Mouse (Mus musculus) kidney, postnatal 0 days (tissue): ENCODE measurements around the gene Psmb11. TPM values are rescaled to one million over a fixed set of nuclear protein-coding genes. Genes with fewer than 3 reads are reported as not detected.

Experiments used
- ATAC-seq: fragments of 200-750 bp; cut with Nextera tagmentation; replicated peaks from 2 replicates; pipeline ENCODE4 v1.8.0; 2017; ENCODE audit warnings: low read depth, moderate number of reproducible peaks, moderate TSS enrichment, moderate library complexity; ENCODE audit not compliant: low FRiP score
- DNase-seq: peaks from one replicate; pipeline ENCODE4 v3.0.0-alpha.2; 2016; ENCODE audit warnings: low spot score
- H3K27ac ChIP-seq: fragments of 300-500 bp; sonication (generic); 2 replicates; pipeline ENCODE4 v1.5.1; 2014; ENCODE audit warnings: mild to moderate bottlenecking
- H3K27me3 ChIP-seq: fragments of 300-500 bp; sonication (generic); 2 replicates; pipeline ENCODE4 v1.6.1; 2014; ENCODE audit warnings: low read length, mixed read lengths; ENCODE audit not compliant: insufficient read depth
- H3K36me3 ChIP-seq: fragments of 300-500 bp; sonication (generic); 2 replicates; pipeline ENCODE4 v1.6.1; 2014; ENCODE audit warnings: low read length, mixed read lengths; ENCODE audit not compliant: insufficient read depth
- H3K4me1 ChIP-seq: fragments of 300-500 bp; sonication (generic); replicated peaks from 2 replicates; pipeline ENCODE4 v1.6.1; 2014; ENCODE audit warnings: antibody characterized with exemption, low read length, mixed read lengths; ENCODE audit not compliant: insufficient read depth
- H3K4me2 ChIP-seq: fragments of 300-500 bp; sonication (generic); 2 replicates; pipeline ENCODE4 v1.6.1; 2014; ENCODE audit warnings: mild to moderate bottlenecking, low read length, moderate library complexity, mixed read lengths
- H3K4me3 ChIP-seq: fragments of 300-500 bp; sonication (generic); replicated peaks from 2 replicates; pipeline ENCODE4 v1.5.1; 2014; ENCODE audit warnings: low read depth, low read length
- H3K9ac ChIP-seq: fragments of 300-500 bp; sonication (generic); 2 replicates; pipeline ENCODE4 v1.6.1; 2014; ENCODE audit warnings: low read depth, low read length
- H3K9me3 ChIP-seq: fragments of 300-500 bp; sonication (generic); replicated peaks from 2 replicates; pipeline ENCODE4 v1.6.1; 2016; ENCODE audit warnings: low read length, inconsistent platforms, mixed read lengths
- CTCF ChIP-seq: IDR thresholded peaks from 2 replicates; pipeline ENCODE4 v1.5.1; 2016; ENCODE audit warnings: antibody characterized with exemption, low read depth, mild to moderate bottlenecking, moderate library complexity
- WGBS: fragments of 180-500 bp; shearing (Covaris S2); extraction: QIAGEN DNeasy Blood & Tissue Kit; methylation state at CpG from one replicate; pipeline ENCODE4 v1.1.7; 2014; 5-methylcytosine and 5-hydroxymethylcytosine counted together
- polyA plus RNA-seq: library from polyadenylated mRNA; unstranded; fragments of >200 nt; fragmentation: Nextera tagmentation; extraction: Ambion mirVana; gene quantifications from 2 replicates; pipeline ENCODE4 v1.2.1, GENCODE M21; 2015

Psmb11 gene
- polyA plus RNA-seq, 1 experiment from 2014 or later = not detected

GRCm38 (mm10) chr14:54583681-54584338 is 37.4 kb upstream of the Psmb11 start:
- H3K9me3 ChIP-seq = no peaks in the 10 kb centered on the region
- no peaks in the 10 kb centered on the region for H3K27me3 ChIP-seq
- no peak overlapping the region for H3K4me3 ChIP-seq
- peaks cover 11% of the 10 kb centered on the region; the same call in 1 of the 2 replicates for H3K36me3 ChIP-seq
- ATAC-seq = peak; percentile 64; the same call in 1 of the 2 replicates
- no peak overlapping the region for H3K9ac ChIP-seq
- peaks cover 1% of the 10 kb centered on the region; the same call in 1 of the 2 replicates for H3K4me1 ChIP-seq
- H3K27ac ChIP-seq = no peak overlapping the region
- peak; percentile 81 for TF ChIP-seq CTCF
- H3K4me2 ChIP-seq = no peak overlapping the region
- 36% methylated on average over 7 of the region's 7 CpGs for whole genome bisulfite sequencing
- peak; percentile 82 for DNase-seq

GRCm38 (mm10) chr14:54591056-54591455 is 30.2 kb upstream of the Psmb11 start:
- WGBS = 91% methylated on average over 16 of the region's 16 CpGs
- H3K9me3 ChIP-seq = no peaks in the 10 kb centered on the region
- TF ChIP-seq CTCF = no peak
- ATAC-seq (no peak), DNase-seq (no peak)
- H3K27me3 ChIP-seq = no peaks in the 10 kb centered on the region
- H3K4me2 ChIP-seq = no peak overlapping the region
- H3K4me3 ChIP-seq = no peak overlapping the region
- no peak overlapping the region for H3K9ac ChIP-seq
- H3K27ac ChIP-seq = no peak overlapping the region
- 0 out of 2 replicates have a peak, but pooled peaks cover 4% of the 10 kb centered on the region for H3K36me3 ChIP-seq
- peaks cover 5% of the 10 kb centered on the region; the same call in 1 of the 2 replicates for H3K4me1 ChIP-seq

GRCm38 (mm10) chr14:54592319-54592934 is 28.8 kb upstream of the Psmb11 start:
- Histone ChIP-seq H3K9me3 (no peaks in the 10 kb centered on the region), H3K4me3 (no peak overlapping the region), H3K27me3 (no peaks in the 10 kb centered on the region), H3K4me1 (peaks cover 5% of the 10 kb centered on the region; the same call in 1 of the 2 replicates), H3K27ac (peak overlapping the region; percentile 72), H3K36me3 (0 out of 2 replicates have a peak, but pooled peaks cover 4% of the 10 kb centered on the region), H3K9ac (no peak overlapping the region), H3K4me2 (no peak overlapping the region)
- ATAC-seq (peak; percentile 75), DNase-seq (peak; percentile 94)
- 15% methylated on average over 10 of the region's 10 CpGs for WGBS
- no peak for TF ChIP-seq CTCF

GRCm38 (mm10) chr14:54594055-54594454 is 27.2 kb upstream of the Psmb11 start:
- Histone ChIP-seq H3K4me1 (peaks cover 5% of the 10 kb centered on the region; the same call in 1 of the 2 replicates), H3K36me3 (0 out of 2 replicates have a peak, but pooled peaks cover 4% of the 10 kb centered on the region), H3K27ac (no peak overlapping the region), H3K9ac (no peak overlapping the region), H3K9me3 (no peaks in the 10 kb centered on the region), H3K4me2 (no peak overlapping the region), H3K4me3 (no peak overlapping the region), H3K27me3 (no peaks in the 10 kb centered on the region)
- no peak for DNase-seq
- 80% methylated on average over 3 of the region's 3 CpGs for WGBS
- ATAC-seq = no peak
- TF ChIP-seq CTCF = peak; percentile 42

- Histone ChIP-seq H3K27ac (no peak overlapping the region), H3K36me3 (0 out of 2 replicates have a peak, but pooled peaks cover 8% of the 10 kb centered on the region), H3K4me1 (peaks cover 5% of the 10 kb centered on the region; the same call in 1 of the 2 replicates), H3K27me3 (no peaks in the 10 kb centered on the region), H3K9me3 (no peaks in the 10 kb centered on the region), H3K9ac (no peak overlapping the region), H3K4me3 (no peak overlapping the region), H3K4me2 (no peak overlapping the region)
- 80% methylated on average over 28 of the region's 28 CpGs for WGBS
- no peak for TF ChIP-seq CTCF
- ATAC-seq (no peak), DNase-seq (no peak)
These were observed 26.4 kb upstream of the Psmb11 start for GRCm38 (mm10) chr14:54594631-54595414.

GRCm38 (mm10) chr14:54597084-54597483 is 24.1 kb upstream of the Psmb11 start:
- H3K9me3 ChIP-seq = no peaks in the 10 kb centered on the region
- no peak overlapping the region for H3K9ac ChIP-seq
- H3K36me3 ChIP-seq = 0 out of 2 replicates have a peak, but pooled peaks cover 8% of the 10 kb centered on the region
- peak; percentile 57 for TF ChIP-seq CTCF
- DNase-seq (no peak), ATAC-seq (no peak)
- WGBS = 84% methylated on average over 7 of the region's 7 CpGs
- H3K27ac ChIP-seq = no peak overlapping the region
- H3K27me3 ChIP-seq = no peaks in the 10 kb centered on the region
- no peak overlapping the region for H3K4me2 ChIP-seq
- H3K4me3 ChIP-seq = no peak overlapping the region
- peaks cover 5% of the 10 kb centered on the region; the same call in 1 of the 2 replicates for H3K4me1 ChIP-seq
